Mouse (Mus musculus) adrenal gland, adult (tissue): ENCODE results near the gene Ccdc97.

Experiments used
- DNase-seq, 2 experiments: peaks; one replicate each; pipeline ENCODE4 v3.0.0; 2022 to 2023; ENCODE audit warnings: low spot score in 1 of 2; ENCODE audit not compliant: inconsistent age in 2 of 2

Ccdc97 gene

DNA sequence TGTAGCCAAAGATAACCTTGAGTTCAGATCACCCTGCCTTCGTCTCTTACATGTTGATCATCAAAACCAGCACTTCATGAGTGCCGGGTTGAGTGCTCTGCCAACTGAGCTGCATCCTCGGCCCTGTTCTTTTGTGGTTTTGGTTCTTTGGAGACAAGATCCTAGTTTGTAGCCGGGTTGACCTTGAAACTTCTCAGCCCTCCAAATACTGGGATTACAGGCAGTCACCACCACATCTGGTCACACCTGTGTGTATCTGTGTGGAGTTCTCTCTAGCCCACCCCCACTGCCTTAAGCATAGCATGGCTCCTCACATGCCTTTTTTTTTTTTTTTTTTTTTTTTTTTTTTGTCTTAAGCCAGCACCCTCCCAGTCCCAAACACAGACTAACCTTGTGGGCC lies 48.8 kb downstream of the Ccdc97 start:
- no peak for DNase-seq

DNA sequence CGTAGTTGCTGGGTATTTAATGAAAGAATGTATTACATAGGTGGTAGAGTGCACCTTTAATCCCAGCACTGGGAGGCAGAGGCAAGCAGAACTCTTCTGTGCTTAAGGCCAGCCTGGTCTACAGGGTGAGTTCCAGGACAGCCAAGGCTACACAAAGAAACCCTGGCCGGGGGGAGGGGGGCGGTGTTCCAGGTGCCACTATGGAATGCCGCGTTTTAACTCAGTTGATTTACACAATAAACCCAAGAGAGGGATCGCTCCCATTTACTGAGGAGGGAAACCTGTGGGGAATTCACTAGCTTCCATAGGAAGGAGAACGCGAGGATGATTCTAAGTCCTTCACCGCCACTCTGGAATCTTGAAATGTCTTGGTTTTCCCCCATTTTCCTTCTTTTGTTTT lies 49.3 kb downstream of the Ccdc97 start:
- no peak for DNase-seq

DNA sequence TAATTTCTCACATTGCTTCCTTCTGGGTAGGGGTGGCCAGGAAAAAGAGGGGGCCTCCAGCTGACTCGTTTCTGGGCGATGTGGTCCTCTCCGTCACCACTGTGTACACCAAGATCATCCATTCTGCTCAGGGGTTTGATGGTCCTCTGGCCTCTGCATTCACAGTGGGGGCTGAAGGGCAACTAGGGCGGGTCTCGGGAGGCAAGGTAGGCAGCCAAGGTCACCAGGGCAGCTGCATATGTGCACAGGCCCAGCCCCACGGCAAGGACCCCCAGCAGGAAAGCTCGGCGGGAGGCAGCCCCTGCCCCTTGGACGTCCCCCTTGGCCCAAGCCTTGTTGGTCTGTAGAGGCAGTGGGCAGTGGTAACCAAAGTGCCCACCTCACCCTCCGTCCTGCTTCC lies 49.7 kb downstream of the Ccdc97 start:
- no peak for DNase-seq

DNA sequence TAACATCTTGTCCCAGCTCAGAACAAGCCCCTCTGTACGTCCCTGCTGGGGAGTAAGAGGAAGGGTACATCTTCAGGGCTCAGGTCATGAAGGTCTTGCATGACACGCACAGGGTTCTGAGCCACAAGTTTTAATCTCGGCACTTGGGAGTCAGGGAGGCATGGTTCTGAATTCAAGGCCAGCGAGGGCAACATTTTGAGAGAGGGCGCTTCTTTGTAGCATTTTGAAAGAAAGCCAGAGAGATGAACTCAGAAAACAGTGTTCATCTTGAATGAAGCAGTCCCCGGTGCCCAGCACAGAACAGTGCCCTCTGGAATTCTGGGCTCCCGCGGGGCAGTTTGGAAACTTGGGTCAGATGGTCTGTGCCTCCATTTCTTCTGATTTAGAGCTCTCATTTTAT lies 52.5 kb downstream of the Ccdc97 start:
- DNase-seq, result no peak
